Comparison of ENCODE assay signal across 8 mouse cellular contexts in the genomic region with DNA sequence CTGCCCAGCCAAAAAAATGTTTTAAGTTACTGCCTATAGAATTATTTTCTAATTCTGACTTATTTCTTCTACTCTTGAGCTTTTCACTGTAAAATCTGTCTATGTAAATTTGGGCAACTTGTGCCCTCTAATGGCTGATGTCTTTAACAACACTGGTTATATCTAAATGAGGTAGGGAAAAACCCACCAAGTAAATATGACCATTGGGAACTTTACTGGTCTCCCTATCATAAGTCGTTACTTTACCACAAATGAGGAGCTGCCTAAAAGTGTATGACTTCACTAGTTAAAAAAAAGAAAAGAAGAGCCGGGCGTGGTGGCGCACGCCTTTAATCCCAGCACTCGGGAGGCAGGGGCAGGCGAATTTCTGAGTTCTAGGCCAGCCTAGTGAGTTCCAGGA. TPM values are rescaled to one million over a fixed set of nuclear protein-coding genes. Genes with fewer than 3 reads are reported as not detected.
DNase-seq lines count a peak whose midpoint lies in the region; ATAC-seq and TF ChIP-seq lines count a peak whose summit lies in the region.

No protein-coding gene starts in this region.

- peak overlapping the region; percentile 59 for H3K4me2 ChIP-seq in lung, embryonic 14.5 days
- peak overlapping the region; percentile 60 for H3K4me2 ChIP-seq in hindbrain, embryonic 13.5 days
- peak overlapping the region; percentile 56 for H3K4me2 ChIP-seq in midbrain, embryonic 15.5 days

- no peak overlapping the region for H3K27ac ChIP-seq in lung, embryonic 14.5 days (ENCODE audit: low read depth)
- no peak overlapping the region for H3K27ac ChIP-seq in hindbrain, embryonic 13.5 days
- H3K27ac ChIP-seq in midbrain, embryonic 15.5 days = no peak overlapping the region

- peaks cover 15% of the 10 kb centered on the region; the same call in 1 of the 2 replicates for H3K4me1 ChIP-seq in lung, embryonic 14.5 days (ENCODE audit: insufficient read depth)
- peaks cover 10% of the 10 kb centered on the region for H3K4me1 ChIP-seq in lung, adult 2 months (ENCODE audit: control insufficient read depth, insufficient read depth, low read length)
- peaks cover 61% of the 10 kb centered on the region for H3K4me1 ChIP-seq in hindbrain, embryonic 13.5 days (replicated peaks)
- peaks cover 57% of the 10 kb centered on the region for H3K4me1 ChIP-seq in midbrain, embryonic 15.5 days

- TF ChIP-seq CTCF in lung, embryonic 14.5 days (IDR thresholded peaks at IDR 0.05; ENCODE audit: low read depth) = peak; percentile 27; the same call in 1 of the 2 replicates
- TF ChIP-seq CTCF in lung, adult 2 months (IDR thresholded peaks at IDR 0.05; ENCODE audit: insufficient read depth, low read length) = no peak
- no peak for TF ChIP-seq CTCF in brain, embryonic 14.5 days (IDR thresholded peaks at IDR 0.05; ENCODE audit: borderline replicate concordance, extremely low read depth, insufficient read depth, insufficient read length)

- no peaks in the 10 kb centered on the region for H3K9me3 ChIP-seq in lung, embryonic 14.5 days (ENCODE audit: low read depth, low read length)
- no peaks in the 10 kb centered on the region for H3K9me3 ChIP-seq in hindbrain, embryonic 13.5 days
- H3K9me3 ChIP-seq in midbrain, embryonic 15.5 days = no peaks in the 10 kb centered on the region

- WGBS in lung, embryonic 14.5 days = 51% methylated on average over 7 of the region's 7 CpGs
- 43% methylated on average over 7 of the region's 7 CpGs for WGBS in lung, adult 2 months
- 84% methylated on average over 7 of the region's 7 CpGs for WGBS in hindbrain, embryonic 13.5 days
- 70% methylated on average over 7 of the region's 7 CpGs for WGBS in midbrain, embryonic 15.5 days

- TF ChIP-seq POLR2A in lung, adult 2 months (IDR thresholded peaks at IDR 0.05; ENCODE audit: borderline replicate concordance, extremely low read depth, low read depth, low read length) = no peak
- TF ChIP-seq POLR2A in brain, embryonic 14.5 days (IDR thresholded peaks at IDR 0.05; ENCODE audit: borderline replicate concordance, extremely low read depth, insufficient read depth, insufficient read length, poor library complexity, severe bottlenecking) = no peak

- H3K9ac ChIP-seq in lung, embryonic 14.5 days = no peak overlapping the region
- H3K9ac ChIP-seq in hindbrain, embryonic 13.5 days = peak overlapping the region; percentile 35; the same call in 1 of the 2 replicates
- H3K9ac ChIP-seq in midbrain, embryonic 15.5 days = 0 out of 2 replicates have a peak overlapping the region, but pooled peaks have one; percentile 21

- no peaks in the 10 kb centered on the region for H3K27me3 ChIP-seq in lung, embryonic 14.5 days (ENCODE audit: insufficient read depth, low read length)
- no peaks in the 10 kb centered on the region for H3K27me3 ChIP-seq in hindbrain, embryonic 13.5 days
- no peaks in the 10 kb centered on the region for H3K27me3 ChIP-seq in midbrain, embryonic 15.5 days (replicated peaks)

- peak; percentile 76 for DNase-seq in lung, embryonic 14.5 days
- no peak for DNase-seq in lung, adult 2 months
- peak; percentile 58 for DNase-seq in brain, embryonic 14.5 days (ENCODE audit: low read depth)
- no peak for DNase-seq in layer of hippocampus, postnatal 14 days (ENCODE audit: low spot score in 2 of 2)
- DNase-seq in testis, postnatal 10 days (ENCODE audit: low spot score) = no peak
- DNase-seq in frontal cortex, postnatal 36 days (ENCODE audit: low spot score in 2 of 2) = no peak

- no peak for ATAC-seq in lung, embryonic 14.5 days (ENCODE audit: insufficient read depth)
- no peak for ATAC-seq in hindbrain, embryonic 13.5 days (ENCODE audit: low FRiP score)
- ATAC-seq in midbrain, embryonic 15.5 days (replicated peaks) = no peak

- H3K4me3 ChIP-seq in lung, embryonic 14.5 days (ENCODE audit: low read depth, low read length) = peak overlapping the region; percentile 73
- H3K4me3 ChIP-seq in lung, adult 2 months (replicated peaks; ENCODE audit: extremely low read depth, low read depth, low read length) = no peak overlapping the region
- H3K4me3 ChIP-seq in hindbrain, embryonic 13.5 days = peak overlapping the region; percentile 95
- peak overlapping the region; percentile 98 for H3K4me3 ChIP-seq in midbrain, embryonic 15.5 days

- H3K36me3 ChIP-seq in lung, embryonic 14.5 days (ENCODE audit: insufficient read depth) = peaks cover 49% of the 10 kb centered on the region
- H3K36me3 ChIP-seq in hindbrain, embryonic 13.5 days = peaks cover 42% of the 10 kb centered on the region
- peaks cover 35% of the 10 kb centered on the region for H3K36me3 ChIP-seq in midbrain, embryonic 15.5 days (replicated peaks)

RNA-seq across cellular contexts. Expression of a gene that starts 2.8 kb away (rescaled TPM):
- 2,358 and 2,465 TPM in 2 replicates for polyA plus RNA-seq in lung, embryonic 14.5 days (2014; fragmentation: Nextera tagmentation; extraction: Ambion mirVana)
- polyA plus RNA-seq in lung, adult 2 months (2012; rRNA removed) = 282 and 339 TPM in 2 replicates
- polyA plus RNA-seq in brain, embryonic 14.5 days (2012; rRNA removed) = 2,000 and 2,211 TPM in 2 replicates
- polyA plus RNA-seq in hindbrain, embryonic 13.5 days (2015; fragmentation: Nextera tagmentation; extraction: Ambion mirVana) = 3,757 and 3,885 TPM in 2 replicates
- polyA plus RNA-seq in midbrain, embryonic 15.5 days (2015; fragmentation: Nextera tagmentation; extraction: Ambion mirVana) = 3,070 and 3,123 TPM in 2 replicates
- 100 to 1,000 TPM; 418 to 459 TPM for total RNA-seq in layer of hippocampus, postnatal 14 days (2021)

RNA-seq across cellular contexts. Expression of a gene that starts 40.0 kb away (rescaled TPM):
- polyA plus RNA-seq in lung, embryonic 14.5 days (2014; fragmentation: Nextera tagmentation; extraction: Ambion mirVana) = 35.2 and 35.9 TPM in 2 replicates
- 8.7 and 11.1 TPM in 2 replicates for polyA plus RNA-seq in lung, adult 2 months (2012; rRNA removed)
- 22.0 and 25.5 TPM in 2 replicates for polyA plus RNA-seq in brain, embryonic 14.5 days (2012; rRNA removed)
- 29.6 and 31.6 TPM in 2 replicates for polyA plus RNA-seq in hindbrain, embryonic 13.5 days (2015; fragmentation: Nextera tagmentation; extraction: Ambion mirVana)
- polyA plus RNA-seq in midbrain, embryonic 15.5 days (2015; fragmentation: Nextera tagmentation; extraction: Ambion mirVana) = 29.0 and 30.9 TPM in 2 replicates
- total RNA-seq in layer of hippocampus, postnatal 14 days (2021) = 10 to 100 TPM; 21.2 to 22.8 TPM

Comparison
In these comparisons a context has a peak if more than half of its experiments do, and no peak if none do; other contexts are left out.
1. DNase-seq: peak in lung, embryonic 14.5 days (single experiment) and brain, embryonic 14.5 days (single experiment); none in lung, adult 2 months (single experiment), layer of hippocampus, postnatal 14 days (0 of 2), testis, postnatal 10 days (single experiment) and frontal cortex, postnatal 36 days (0 of 2).
2. Peak in every context shown above with its lines, with median percentiles within 50 percentile points of each other: H3K4me2 ChIP-seq.